Mouse (Mus musculus) CH12.LX (cell line): ENCODE data around the gene Col5a3. TPM values are rescaled to one million over a fixed set of nuclear protein-coding genes. Genes with fewer than 3 reads are reported as not detected.

Source experiments
- DNase-seq: peaks from one replicate; pipeline ENCODE4 v3.0.0-alpha.2; 2013; ENCODE audit errors: extremely low read depth
- H3K27ac ChIP-seq: 2 replicates; pipeline ENCODE4 v1.5.1; 2012; ENCODE audit warnings: low read depth, mild to moderate bottlenecking, control low read depth, moderate library complexity; ENCODE audit not compliant: insufficient read depth
- H3K27me3 ChIP-seq: replicated peaks from 2 replicates; pipeline ENCODE3; 2012; ENCODE audit warnings: inconsistent platforms
- H3K36me3 ChIP-seq, 2 experiments: replicated peaks in 1 of 2; 2 replicates each; pipeline versions ENCODE3 to v1.6.1; 2012; ENCODE audit warnings: inconsistent platforms in 1 of 2, low read length in 1 of 2, mild to moderate bottlenecking in 1 of 2, mixed read lengths in 1 of 2, moderate library complexity in 1 of 2; ENCODE audit not compliant: control insufficient read depth in 1 of 2, insufficient read depth in 1 of 2
- H3K4me1 ChIP-seq, 2 experiments: 2 replicates each; pipeline ENCODE4 v1.6.1; 2012; ENCODE audit warnings: inconsistent platforms in 1 of 2, moderate library complexity in 1 of 2; ENCODE audit not compliant: insufficient read depth in 2 of 2, control insufficient read depth in 1 of 2
- H3K4me2 ChIP-seq: 2 replicates; pipeline ENCODE4 v1.6.1; 2012; ENCODE audit warnings: low read depth, mild to moderate bottlenecking, control low read depth; ENCODE audit not compliant: poor library complexity, insufficient read depth, severe bottlenecking
- H3K4me3 ChIP-seq, 3 experiments: fragments of 150-350 bp in 1 of 3; sonication (generic) in 1 of 3; replicated peaks in 1 of 3; 2 replicates each; pipeline versions ENCODE3 to v1.5.1; 2011 to 2012; ENCODE audit warnings: low read depth in 2 of 3, low read length in 2 of 3, mild to moderate bottlenecking in 2 of 3, moderate library complexity in 2 of 3, control low read depth in 1 of 3, improper control_type of control experiment in 1 of 3, inconsistent platforms in 1 of 3, mixed read lengths in 1 of 3; ENCODE audit not compliant: poor library complexity in 1 of 3
- H3K79me2 ChIP-seq: replicated peaks from 2 replicates; pipeline ENCODE4 v1.6.1; 2012; ENCODE audit warnings: mild to moderate bottlenecking, moderate library complexity; ENCODE audit not compliant: control insufficient read depth, poor library complexity, insufficient read depth, severe bottlenecking; ENCODE audit errors: extremely low read depth
- H3K9ac ChIP-seq: 2 replicates; pipeline ENCODE4 v1.6.1; 2012; ENCODE audit warnings: low read depth, mild to moderate bottlenecking, control low read depth, moderate library complexity; ENCODE audit not compliant: insufficient read depth
- H3K9me3 ChIP-seq: replicated peaks from 2 replicates; pipeline ENCODE3; 2012; ENCODE audit warnings: low read length, inconsistent platforms, mixed read lengths
- BHLHE40 ChIP-seq: IDR thresholded peaks from 2 replicates; pipeline ENCODE4 v1.6.1; 2011; ENCODE audit warnings: mild to moderate bottlenecking, low read depth, low read length, improper control_type of control experiment
- CHD1 ChIP-seq: IDR thresholded peaks from 2 replicates; pipeline ENCODE4 v1.6.1; 2012; ENCODE audit warnings: low read depth, low read length, improper control_type of control experiment, inconsistent platforms
- CHD2 ChIP-seq: IDR thresholded peaks from 2 replicates; pipeline ENCODE4 v1.6.1; 2011; ENCODE audit warnings: low read length, improper control_type of control experiment
- CTCF ChIP-seq, 2 experiments: IDR thresholded peaks in 1 of 2; conservative IDR thresholded peaks in 1 of 2; 2 replicates each; pipeline ENCODE4 v1.5.1; 2011 to 2012; ENCODE audit warnings: low read depth in 2 of 2, low read length in 2 of 2, improper control_type of control experiment in 1 of 2, inconsistent platforms in 1 of 2, mild to moderate bottlenecking in 1 of 2, moderate library complexity in 1 of 2
- E2F4 ChIP-seq: IDR thresholded peaks from 2 replicates; pipeline ENCODE4 v1.6.1; 2011; ENCODE audit warnings: low read depth, low read length, improper control_type of control experiment; ENCODE audit not compliant: insufficient replicate concordance
- ELF1 ChIP-seq: IDR thresholded peaks from 2 replicates; pipeline ENCODE4 v1.6.1; 2014; ENCODE audit warnings: low read depth, mild to moderate bottlenecking, inconsistent platforms, low read length, improper control_type of control experiment
- EP300 ChIP-seq: IDR thresholded peaks from 2 replicates; pipeline ENCODE4 v1.6.1; 2011; ENCODE audit warnings: low read length, improper control_type of control experiment
- JUN ChIP-seq: IDR thresholded peaks from 2 replicates; pipeline ENCODE4 v1.6.1; 2011; ENCODE audit warnings: low read depth, mild to moderate bottlenecking, low read length, improper control_type of control experiment, moderate library complexity; ENCODE audit not compliant: insufficient read depth
- JUND ChIP-seq: conservative IDR thresholded peaks from 2 replicates; pipeline ENCODE4 v1.6.1; 2011; ENCODE audit warnings: low read depth, low read length, improper control_type of control experiment
- MAX ChIP-seq: IDR thresholded peaks from 2 replicates; pipeline ENCODE4 v1.6.1; 2011; ENCODE audit warnings: low read length, improper control_type of control experiment
- MEF2A ChIP-seq: IDR thresholded peaks from 2 replicates; pipeline ENCODE4 v1.6.1; 2014; ENCODE audit warnings: low read depth, mild to moderate bottlenecking, inconsistent platforms, low read length, improper control_type of control experiment, borderline replicate concordance
- MXI1 ChIP-seq: IDR thresholded peaks from 2 replicates; pipeline ENCODE4 v1.6.1; 2011; ENCODE audit warnings: mild to moderate bottlenecking, low read depth, low read length, improper control_type of control experiment
- MYC ChIP-seq: IDR thresholded peaks from 2 replicates; pipeline ENCODE4 v1.6.1; 2011; ENCODE audit warnings: low read depth, mild to moderate bottlenecking, improper control_type of control experiment, low read length
- NELFE ChIP-seq: IDR thresholded peaks from 2 replicates; pipeline ENCODE4 v1.6.1; 2011; ENCODE audit warnings: low read depth, low read length, improper control_type of control experiment
- NRF1 ChIP-seq: IDR thresholded peaks from 2 replicates; pipeline ENCODE4 v1.6.1; 2014; ENCODE audit warnings: low read depth, mild to moderate bottlenecking, inconsistent platforms, low read length, improper control_type of control experiment, moderate library complexity
- PAX5 ChIP-seq: IDR thresholded peaks from 2 replicates; pipeline ENCODE4 v1.6.1; 2012; ENCODE audit warnings: low read length, inconsistent platforms, mixed read lengths
- POLR2AphosphoS2 ChIP-seq: IDR thresholded peaks from 2 replicates; pipeline ENCODE4 v1.6.1; 2011; ENCODE audit warnings: low read depth, low read length, improper control_type of control experiment
- RAD21 ChIP-seq: IDR thresholded peaks from 2 replicates; pipeline ENCODE4 v1.6.1; 2011; ENCODE audit warnings: low read depth, mild to moderate bottlenecking, low read length, improper control_type of control experiment, moderate library complexity
- RCOR1 ChIP-seq: conservative IDR thresholded peaks from 2 replicates; pipeline ENCODE4 v1.6.1; 2012; ENCODE audit warnings: low read depth, mild to moderate bottlenecking, inconsistent platforms, low read length, improper control_type of control experiment
- TBP ChIP-seq: conservative IDR thresholded peaks from 2 replicates; pipeline ENCODE4 v1.6.1; 2011; ENCODE audit warnings: low read depth, low read length, improper control_type of control experiment
- UBTF ChIP-seq: IDR thresholded peaks from 2 replicates; pipeline ENCODE4 v1.6.1; 2012; ENCODE audit warnings: low read depth, mild to moderate bottlenecking, inconsistent platforms, low read length, improper control_type of control experiment, moderate library complexity
- USF1 ChIP-seq: IDR thresholded peaks from 2 replicates; pipeline ENCODE4 v1.6.1; 2014; ENCODE audit warnings: low read depth, mild to moderate bottlenecking, inconsistent platforms, low read length, improper control_type of control experiment
- USF2 ChIP-seq: conservative IDR thresholded peaks from 2 replicates; pipeline ENCODE4 v1.6.1; 2011; ENCODE audit warnings: low read depth, low read length, improper control_type of control experiment
- ZC3H11A ChIP-seq: IDR thresholded peaks from 2 replicates; pipeline ENCODE4 v1.6.1; 2012; ENCODE audit warnings: low read depth, mild to moderate bottlenecking, inconsistent platforms, low read length, improper control_type of control experiment
- ZKSCAN1 ChIP-seq: IDR thresholded peaks from 2 replicates; pipeline ENCODE4 v1.6.1; 2012; ENCODE audit warnings: low read depth, inconsistent platforms, low read length, improper control_type of control experiment, borderline replicate concordance
- ZNF384 ChIP-seq: IDR thresholded peaks from 2 replicates; pipeline ENCODE4 v1.6.1; 2012; ENCODE audit warnings: low read depth, low read length, improper control_type of control experiment, inconsistent platforms
- dilution Hi-C: fragments of 300-500 bp; cut with MboI; formaldehyde crosslinking; loops from 2 replicates; pipeline ENCODE4 v1.14.3; 2020; ENCODE audit warnings: low sequenced_read_pairs; ENCODE audit not compliant: extremely low pct_unique_long_range_greater_than_20kb, extremely low pct_ligation_motif_present
- in situ Hi-C: fragments of 300-500 bp; cut with MboI; formaldehyde crosslinking; loops from 3 replicates; pipeline ENCODE4 v1.14.3; 2019; ENCODE audit warnings: low sequenced_read_pairs, low pct_ligation_motif_present, low pct_unique_long_range_greater_than_20kb, mixed read lengths
- polyA plus RNA-seq: library from polyadenylated mRNA; unstranded; fragments of >175 nt; gene quantifications from 2 replicates; pipeline ENCODE4 v1.2.1, GENCODE M21; 2012; ENCODE audit warnings: low read depth; ENCODE audit not compliant: insufficient read length
- total RNA-seq, 2 experiments: library from RNA; depleted of rRNA; stranded (reverse); fragments of 300-350 nt in 1 of 2; fragments of >200 nt in 1 of 2; gene quantifications; 2 replicates each; pipeline ENCODE4 v1.2.3; 2012 to 2014

Col5a3 gene
- total and polyA plus RNA-seq, 3 experiments: 0.25 TPM; not detected in 2

DNA sequence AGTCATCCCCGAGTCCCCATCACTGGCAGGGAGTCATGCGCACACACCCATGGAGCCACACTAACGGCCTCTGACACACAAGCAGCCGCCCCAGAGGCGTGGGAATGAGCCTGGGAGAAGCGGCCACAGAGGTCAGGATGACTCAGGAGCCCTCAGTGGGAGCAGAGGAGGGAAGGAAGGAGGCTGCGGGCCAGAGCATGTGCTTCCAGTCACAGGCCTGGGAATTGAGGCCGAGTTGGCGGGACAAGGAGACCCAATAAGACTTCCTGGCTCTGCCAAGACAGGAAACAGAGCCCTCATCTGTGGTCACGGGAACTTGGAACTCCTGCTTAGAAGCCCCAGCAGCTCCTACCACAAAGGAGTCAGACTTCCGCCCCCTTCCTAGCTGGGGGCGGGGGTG is 54.1 kb downstream of the Col5a3 start:
- DNase-seq: no peak
- Histone ChIP-seq H3K27me3 (peaks cover 20% of the 10 kb centered on the region), H3K4me2 (no peak overlapping the region), H3K4me1 (peaks cover 6 to 24% of the 10 kb centered on the region in 2 experiments), H3K79me2 (no peaks in the 10 kb centered on the region), H3K9me3 (no peaks in the 10 kb centered on the region), H3K36me3 (no peaks in the 10 kb centered on the region), H3K9ac (no peak overlapping the region), H3K4me3 (no peak overlapping the region), H3K27ac (no peak overlapping the region)
- in situ Hi-C loops: no loop called here
- dilution Hi-C loops: no loop called here
- TF ChIP-seq USF2 (no peak), MXI1 (no peak), ZC3H11A (no peak), EP300 (no peak), TBP (no peak), JUN (no peak), E2F4 (no peak), PAX5 (no peak), JUND (no peak), RAD21 (no peak), ELF1 (no peak), CHD2 (no peak), UBTF (no peak), NRF1 (no peak), MEF2A (no peak), MYC (no peak), CTCF (conservative IDR thresholded peaks at IDR 0.05 in 1 of 2, IDR thresholded peaks at IDR 0.05 in 1 of 2; ENCODE audit: low read depth in 2 of 2, low read length in 2 of 2) (no peak), POLR2AphosphoS2 (no peak)

DNA sequence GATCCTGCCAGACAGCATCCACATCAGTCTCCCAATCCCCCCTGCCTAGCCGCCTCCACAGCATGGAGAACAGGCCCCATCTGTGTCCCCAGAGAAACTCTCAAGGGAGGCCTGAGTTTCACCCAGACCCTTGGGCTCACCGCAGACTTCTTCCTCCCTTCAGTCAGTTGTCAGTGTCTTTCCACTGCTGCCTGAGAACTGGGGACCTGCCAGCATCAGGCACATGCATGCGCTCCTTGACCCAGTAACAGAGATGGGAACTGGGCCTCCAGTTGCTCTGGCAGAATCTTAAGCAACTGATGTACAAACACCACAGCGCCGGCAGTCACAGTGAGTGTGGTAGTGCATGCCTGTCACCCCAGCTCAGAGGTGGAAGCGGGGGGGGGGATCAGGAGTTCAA is 56.0 kb downstream of the Col5a3 start:
- Histone ChIP-seq H3K4me2 (no peak overlapping the region), H3K4me1 (peaks cover 0 to 34% of the 10 kb centered on the region in 2 experiments; a peak in 3 of 4 replicates), H3K36me3 (no peaks in the 10 kb centered on the region), H3K9ac (no peak overlapping the region), H3K9me3 (no peaks in the 10 kb centered on the region), H3K4me3 (no peak overlapping the region), H3K27me3 (peaks cover 17% of the 10 kb centered on the region), H3K27ac (no peak overlapping the region), H3K79me2 (no peaks in the 10 kb centered on the region)
- no peak for TF ChIP-seq TBP
- no peak for TF ChIP-seq USF1
- TF ChIP-seq ELF1: no peak
- no peak for TF ChIP-seq NELFE
- TF ChIP-seq JUN: no peak
- no peak for TF ChIP-seq ZNF384
- TF ChIP-seq RCOR1: no peak
- no peak for TF ChIP-seq CTCF (conservative IDR thresholded peaks at IDR 0.05 in 1 of 2, IDR thresholded peaks at IDR 0.05 in 1 of 2; ENCODE audit: low read depth in 2 of 2, low read length in 2 of 2)
- no peak for TF ChIP-seq CHD1
- TF ChIP-seq MXI1: no peak
- TF ChIP-seq BHLHE40: no peak
- TF ChIP-seq ZKSCAN1: no peak
- no peak for TF ChIP-seq MAX
- no peak for TF ChIP-seq E2F4
- DNase-seq: no peak
- dilution Hi-C loops: no loop called here
- in situ Hi-C loops: loop anchor here (5.0 kb wide), 1 partner anchor 43 kb away; no protein-coding TSS in a partner anchor
